Mouse (Mus musculus): ENCODE measurements around the gene Lrrc14b.

GRCm38 (mm10) chr13:74349566-74350434, 14.0 kb downstream of the Lrrc14b start, which contains the start of the genes Sdha and Ccdc127:
- no peak for TF ChIP-seq EP300 (IDR thresholded peaks at IDR 0.05; ENCODE audit: low read depth)
- peak; percentile 56 for TF ChIP-seq CTCF (IDR thresholded peaks at IDR 0.05; ENCODE audit: low read depth)
